Mouse (Mus musculus) embryonic facial prominence, embryonic 13.5 days (tissue): ENCODE data around the gene Abcc9. TPM values are rescaled to one million over a fixed set of nuclear protein-coding genes. Genes with fewer than 3 reads are reported as not detected.

Experiments
- ATAC-seq: fragments of 200-750 bp; cut with Nextera tagmentation; 2 replicates; pipeline ENCODE4 v1.8.0; 2017; ENCODE audit warnings: low read depth; ENCODE audit not compliant: insufficient number of reproducible peaks, insufficient read depth, low FRiP score, low TSS enrichment
- H3K27ac ChIP-seq: fragments of 300-500 bp; sonication (generic); 2 replicates; pipeline ENCODE4 v1.5.1; 2015; ENCODE audit warnings: moderate library complexity, mild to moderate bottlenecking, inconsistent platforms
- H3K27me3 ChIP-seq: fragments of 300-500 bp; sonication (generic); 2 replicates; pipeline ENCODE4 v1.6.1; 2015; ENCODE audit warnings: mild to moderate bottlenecking, inconsistent platforms
- H3K36me3 ChIP-seq: fragments of 300-500 bp; sonication (generic); 2 replicates; pipeline ENCODE4 v1.6.1; 2015; ENCODE audit warnings: mild to moderate bottlenecking, inconsistent platforms
- H3K4me1 ChIP-seq: fragments of 300-500 bp; sonication (generic); 2 replicates; pipeline ENCODE4 v1.6.1; 2015; ENCODE audit warnings: inconsistent platforms
- H3K4me2 ChIP-seq: fragments of 300-500 bp; sonication (generic); 2 replicates; pipeline ENCODE4 v1.6.1; 2015; ENCODE audit warnings: moderate library complexity, mild to moderate bottlenecking, inconsistent platforms
- H3K4me3 ChIP-seq: fragments of 300-500 bp; sonication (generic); 2 replicates; pipeline ENCODE4 v1.5.1; 2015; ENCODE audit warnings: mild to moderate bottlenecking, inconsistent platforms
- H3K9ac ChIP-seq: fragments of 300-500 bp; sonication (generic); 2 replicates; pipeline ENCODE4 v1.6.1; 2015; ENCODE audit warnings: mild to moderate bottlenecking, inconsistent platforms
- H3K9me3 ChIP-seq: fragments of 300-500 bp; sonication (generic); 2 replicates; pipeline ENCODE4 v1.6.1; 2016; ENCODE audit warnings: inconsistent platforms
- WGBS: fragments of 180-500 bp; shearing (Covaris S2); methylation state at CpG from one replicate; pipeline ENCODE4 v1.1.7; 2015; ENCODE audit warnings: mixed read lengths; 5-methylcytosine and 5-hydroxymethylcytosine counted together
- polyA plus RNA-seq: library from polyadenylated mRNA; unstranded; fragments of >200 nt; fragmentation: Nextera tagmentation; extraction: Ambion mirVana; gene quantifications from 2 replicates; pipeline ENCODE4 v1.2.1, GENCODE M21; 2015

Abcc9 gene
- polyA plus RNA-seq, 1 experiment from 2014 or later: 1.6 TPM

DNA sequence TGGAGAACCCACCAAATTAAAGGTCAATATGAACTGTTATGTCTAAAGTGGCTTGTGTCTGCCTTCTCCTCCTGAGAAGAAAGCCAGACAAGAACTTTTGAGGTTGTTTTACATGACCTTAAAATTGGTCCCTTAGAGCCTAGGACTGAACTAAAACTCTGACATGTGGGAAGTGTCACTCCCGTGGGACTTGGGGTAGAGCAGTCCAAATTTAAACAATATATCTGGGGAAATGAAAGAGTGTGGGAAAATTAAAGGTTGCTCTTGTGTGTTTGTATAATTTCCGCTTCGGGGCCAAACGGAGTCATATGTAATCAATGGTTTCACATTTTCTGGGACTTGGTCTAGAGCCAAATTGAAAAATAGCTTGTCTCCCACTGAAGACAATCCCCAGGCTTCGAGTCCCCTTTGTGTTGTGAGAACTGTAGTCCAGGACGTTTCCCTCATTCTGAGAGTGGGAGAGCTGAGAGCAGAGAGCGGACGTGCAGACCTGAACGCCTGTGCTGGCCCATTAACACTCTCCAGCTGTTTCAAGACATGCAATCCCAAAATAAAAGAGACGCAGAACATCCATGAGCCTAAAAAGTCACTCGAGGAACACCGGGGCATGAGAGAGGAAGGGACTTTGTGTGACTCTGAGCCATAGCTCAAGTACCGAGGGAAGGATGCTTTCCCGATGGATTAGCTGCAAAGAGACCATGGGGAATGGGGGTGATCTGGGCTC lies 30.6 kb upstream of the Abcc9 start:
- no peak overlapping the region for H3K4me2 ChIP-seq
- no peak overlapping the region for H3K27ac ChIP-seq
- H3K9me3 ChIP-seq: no peaks in the 10 kb centered on the region
- no peak for ATAC-seq
- peaks cover 5% of the 10 kb centered on the region; the same call in 1 of the 2 replicates for H3K4me1 ChIP-seq
- 60% methylated on average over 14 of the region's 14 CpGs for WGBS
- 0 out of 2 replicates have a peak, but pooled peaks cover 2% of the 10 kb centered on the region for H3K27me3 ChIP-seq
- H3K4me3 ChIP-seq: no peak overlapping the region
- H3K9ac ChIP-seq: no peak overlapping the region
- H3K36me3 ChIP-seq: no peaks in the 10 kb centered on the region

DNA sequence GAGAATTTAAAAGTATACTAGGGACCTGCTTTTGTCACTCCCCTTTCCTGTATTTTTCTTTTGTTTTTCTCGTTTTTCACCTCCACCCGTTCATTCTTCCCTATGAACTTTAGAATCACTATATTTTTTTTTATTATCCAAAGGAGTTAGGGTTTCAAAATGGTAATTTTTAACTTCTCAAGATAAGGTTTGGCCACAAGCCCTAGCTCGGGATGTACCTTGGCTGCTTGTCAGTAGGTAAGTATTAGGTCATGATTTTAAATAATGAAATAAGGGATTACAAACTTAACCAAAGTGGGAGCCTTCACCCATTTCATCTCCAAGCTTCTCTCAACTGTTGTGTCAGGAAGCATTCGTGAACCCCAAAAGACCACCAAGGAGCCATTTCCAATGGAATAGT lies 23.9 kb upstream of the Abcc9 start:
- no peaks in the 10 kb centered on the region for H3K9me3 ChIP-seq
- no peaks in the 10 kb centered on the region for H3K4me1 ChIP-seq
- no peaks in the 10 kb centered on the region for H3K36me3 ChIP-seq
- no peak for ATAC-seq
- no peaks in the 10 kb centered on the region for H3K27me3 ChIP-seq
- H3K4me2 ChIP-seq: no peak overlapping the region
- no peak overlapping the region for H3K27ac ChIP-seq
- no peak overlapping the region for H3K4me3 ChIP-seq
- WGBS: 86% methylated on average over 4 of the region's 4 CpGs
- H3K9ac ChIP-seq: no peak overlapping the region

DNA sequence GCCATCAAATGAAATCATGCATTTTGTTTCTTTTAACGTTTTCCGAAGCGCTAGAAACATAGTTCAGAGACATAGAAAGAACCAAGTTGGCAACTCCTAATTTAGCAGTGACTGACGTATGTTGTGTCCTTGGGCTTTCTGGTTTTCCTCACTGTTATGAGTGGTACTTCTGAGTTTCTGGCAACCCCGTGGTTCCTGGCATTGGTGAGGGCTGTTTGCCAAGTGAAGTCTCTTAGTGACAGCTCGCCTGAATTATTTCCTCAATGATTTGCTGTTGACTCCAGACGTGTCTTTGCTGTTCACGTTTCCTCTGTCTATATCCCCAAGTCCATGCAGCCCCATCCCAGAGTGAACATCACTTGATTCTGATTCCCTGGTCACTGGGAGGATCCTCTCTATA lies 19.6 kb upstream of the Abcc9 start:
- H3K36me3 ChIP-seq: no peaks in the 10 kb centered on the region
- no peaks in the 10 kb centered on the region for H3K9me3 ChIP-seq
- no peak overlapping the region for H3K27ac ChIP-seq
- H3K9ac ChIP-seq: no peak overlapping the region
- ATAC-seq: no peak
- H3K4me3 ChIP-seq: no peak overlapping the region
- WGBS: 87% methylated on average over 8 of the region's 8 CpGs
- no peak overlapping the region for H3K4me2 ChIP-seq
- H3K27me3 ChIP-seq: no peaks in the 10 kb centered on the region
- no peaks in the 10 kb centered on the region for H3K4me1 ChIP-seq

DNA sequence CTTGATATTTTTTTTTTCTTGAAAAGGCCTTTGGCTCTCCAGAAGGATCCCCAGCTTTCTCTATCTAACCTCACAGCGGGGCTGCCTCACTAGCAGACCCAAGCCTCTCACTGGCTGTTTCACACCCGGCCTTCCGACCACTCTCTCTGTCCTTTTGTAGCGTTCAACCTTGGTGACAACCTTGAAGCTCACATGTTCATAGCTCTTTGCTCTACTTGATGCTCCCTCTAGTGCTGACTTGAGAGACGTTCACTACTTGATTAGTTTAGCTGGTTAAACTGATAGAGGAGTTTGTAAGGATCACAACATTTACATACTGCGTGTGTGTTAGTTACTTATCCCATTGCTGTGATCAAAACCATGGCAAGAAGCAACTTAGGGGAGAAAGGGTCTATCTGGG lies 18.5 kb upstream of the Abcc9 start:
- 67% methylated on average over 6 of the region's 6 CpGs for WGBS

DNA sequence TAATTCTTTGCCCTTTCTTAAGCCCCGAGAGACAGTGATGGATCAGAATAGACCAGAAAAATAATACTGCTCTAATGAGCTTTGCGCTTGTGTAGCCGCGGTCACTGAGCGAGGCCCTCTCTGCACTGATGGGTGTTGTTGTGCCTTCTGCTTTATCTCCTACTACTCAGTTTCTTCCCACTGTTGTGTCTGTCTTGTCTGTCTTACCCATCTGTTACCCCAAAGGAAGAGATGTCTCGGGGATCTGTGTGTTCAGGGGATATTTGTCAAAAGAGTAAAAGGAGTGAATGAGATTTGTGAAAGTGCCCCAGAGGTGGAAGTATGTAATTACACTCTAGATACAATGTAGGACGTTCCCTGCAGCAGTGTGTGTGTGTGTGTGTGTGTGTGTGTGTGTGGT lies 16.1 kb upstream of the Abcc9 start:
- Histone ChIP-seq H3K36me3 (no peaks in the 10 kb centered on the region), H3K9me3 (no peaks in the 10 kb centered on the region), H3K9ac (no peak overlapping the region), H3K4me2 (no peak overlapping the region), H3K4me3 (no peak overlapping the region), H3K4me1 (no peaks in the 10 kb centered on the region), H3K27me3 (no peaks in the 10 kb centered on the region), H3K27ac (no peak overlapping the region)
- WGBS: 76% methylated on average over 7 of the region's 7 CpGs
- no peak for ATAC-seq

More for the DNA sequence above, 18.5 kb upstream of the Abcc9 start:
- Histone ChIP-seq H3K36me3 (no peaks in the 10 kb centered on the region), H3K4me2 (no peak overlapping the region), H3K27me3 (no peaks in the 10 kb centered on the region), H3K4me3 (no peak overlapping the region), H3K9me3 (no peaks in the 10 kb centered on the region), H3K9ac (no peak overlapping the region), H3K27ac (no peak overlapping the region), H3K4me1 (no peaks in the 10 kb centered on the region)
- ATAC-seq: no peak

DNA sequence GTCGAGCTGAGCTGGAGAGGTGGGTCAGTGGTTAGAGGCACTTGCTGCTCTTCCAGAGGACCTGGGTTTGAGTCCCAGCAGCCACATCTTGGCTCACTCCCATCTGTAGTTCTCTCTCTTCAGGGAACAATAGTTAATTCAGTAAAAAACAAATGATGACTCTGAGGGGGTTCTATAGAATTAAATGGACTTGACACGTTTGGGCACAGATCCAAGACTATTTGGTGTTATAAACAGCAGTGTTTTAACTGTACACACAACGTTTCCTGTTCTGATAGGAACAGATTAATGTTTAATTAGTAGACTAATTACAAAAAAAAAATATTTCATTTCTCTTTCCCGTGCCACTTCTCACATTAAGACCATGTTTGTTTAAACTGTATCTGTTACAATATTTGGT lies 15.1 kb upstream of the Abcc9 start:
- H3K9ac ChIP-seq: no peak overlapping the region
- no peak overlapping the region for H3K4me3 ChIP-seq
- H3K36me3 ChIP-seq: no peaks in the 10 kb centered on the region
- H3K27ac ChIP-seq: no peak overlapping the region
- 71% methylated on average over 4 of the region's 4 CpGs for WGBS
- no peak for ATAC-seq
- no peaks in the 10 kb centered on the region for H3K9me3 ChIP-seq
- H3K27me3 ChIP-seq: no peaks in the 10 kb centered on the region
- no peaks in the 10 kb centered on the region for H3K4me1 ChIP-seq
- no peak overlapping the region for H3K4me2 ChIP-seq

DNA sequence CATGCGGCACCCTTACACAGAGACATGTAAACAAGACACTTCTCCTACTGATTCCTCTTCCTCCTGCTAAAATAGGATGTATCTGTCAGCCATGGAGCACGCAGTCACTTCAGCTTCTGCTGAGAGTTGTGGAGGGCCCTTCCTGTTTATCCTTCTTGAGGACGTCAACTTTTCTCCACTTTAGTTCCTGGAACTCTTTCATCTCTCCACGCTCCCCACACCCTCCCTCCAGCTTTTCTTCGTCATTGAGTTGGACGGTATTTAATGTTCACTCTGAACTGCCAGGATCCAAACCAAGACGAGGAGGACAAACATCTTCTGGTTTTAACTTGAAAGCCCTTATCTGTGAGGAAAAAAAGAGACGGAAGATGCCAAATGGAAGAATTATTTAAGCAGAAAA lies 12.9 kb upstream of the Abcc9 start:
- Histone ChIP-seq H3K9me3 (no peaks in the 10 kb centered on the region), H3K36me3 (no peaks in the 10 kb centered on the region), H3K9ac (no peak overlapping the region), H3K27me3 (no peaks in the 10 kb centered on the region), H3K4me1 (peaks cover 5% of the 10 kb centered on the region), H3K4me3 (no peak overlapping the region), H3K27ac (no peak overlapping the region), H3K4me2 (no peak overlapping the region)
- WGBS: 81% methylated on average over 8 of the region's 8 CpGs
- no peak for ATAC-seq

DNA sequence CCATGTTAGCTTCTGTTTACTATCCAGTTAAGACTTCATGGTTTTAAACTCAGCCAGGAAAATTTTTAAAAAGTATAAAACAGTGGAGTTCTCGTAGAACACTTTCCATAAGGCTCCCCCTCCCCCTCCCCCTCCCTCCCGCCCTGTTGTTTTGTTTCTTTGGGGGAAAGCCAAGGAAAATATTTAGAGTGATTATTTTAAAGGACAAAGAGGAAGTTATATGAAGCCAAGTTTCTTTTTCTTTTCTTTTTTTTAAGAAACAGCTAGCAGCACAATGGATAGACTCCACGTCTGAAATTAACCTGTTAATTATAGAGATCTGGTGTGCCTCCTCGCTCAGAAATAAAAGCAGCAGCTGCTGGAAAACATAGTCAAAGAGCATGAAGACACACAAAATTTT lies 9.0 kb upstream of the Abcc9 start:
- no peak for ATAC-seq
- H3K27ac ChIP-seq: no peak overlapping the region
- no peaks in the 10 kb centered on the region for H3K9me3 ChIP-seq
- 25% methylated on average over 4 of the region's 4 CpGs for WGBS
- H3K27me3 ChIP-seq: no peaks in the 10 kb centered on the region
- H3K4me2 ChIP-seq: no peak overlapping the region
- no peaks in the 10 kb centered on the region for H3K36me3 ChIP-seq
- H3K9ac ChIP-seq: no peak overlapping the region
- H3K4me3 ChIP-seq: no peak overlapping the region
- H3K4me1 ChIP-seq: peaks cover 5% of the 10 kb centered on the region

DNA sequence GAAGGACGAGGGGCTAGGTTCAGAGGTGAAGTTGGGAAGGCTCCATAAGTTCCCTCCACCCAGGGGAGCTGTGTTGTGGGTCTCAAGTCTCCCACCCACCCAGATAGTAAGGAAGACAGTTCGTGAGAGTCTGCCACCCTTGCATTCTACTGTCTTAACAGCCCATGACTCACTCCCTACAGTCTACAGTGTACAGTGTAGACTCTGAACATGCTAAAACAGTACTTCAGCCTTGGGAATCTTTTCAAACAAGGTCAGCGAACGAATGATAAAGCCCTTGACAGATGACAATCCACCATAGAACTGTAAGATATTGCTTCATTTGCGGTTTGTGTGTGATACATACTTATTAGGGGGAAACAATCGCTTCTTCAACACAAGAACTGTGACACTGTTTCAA lies 8.6 kb upstream of the Abcc9 start:
- ATAC-seq: no peak
- 81% methylated on average over 6 of the region's 6 CpGs for WGBS
- no peak overlapping the region for H3K9ac ChIP-seq
- no peak overlapping the region for H3K27ac ChIP-seq
- H3K4me1 ChIP-seq: peaks cover 5% of the 10 kb centered on the region
- no peaks in the 10 kb centered on the region for H3K27me3 ChIP-seq
- H3K4me2 ChIP-seq: no peak overlapping the region
- no peaks in the 10 kb centered on the region for H3K36me3 ChIP-seq
- H3K9me3 ChIP-seq: no peaks in the 10 kb centered on the region
- no peak overlapping the region for H3K4me3 ChIP-seq

DNA sequence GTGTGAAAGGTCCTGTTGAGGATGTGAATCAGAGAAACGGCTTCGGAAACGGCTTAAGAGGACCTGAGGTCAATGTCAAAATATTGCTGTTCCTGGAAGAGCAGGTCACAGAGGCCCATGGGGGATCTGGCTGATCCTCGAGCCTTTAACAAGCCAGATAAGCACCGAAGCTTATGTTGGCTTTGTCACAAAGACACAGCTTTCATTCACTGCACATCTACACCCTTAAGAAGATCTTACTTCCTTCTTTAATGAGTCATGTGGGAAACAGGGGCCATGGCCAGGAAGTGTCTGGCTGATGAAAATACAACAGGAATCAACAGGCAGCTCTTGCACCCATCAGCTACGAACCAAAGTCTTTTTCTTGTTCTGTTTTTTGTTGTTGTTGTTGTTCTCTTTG lies 6.3 kb upstream of the Abcc9 start:
- WGBS: 84% methylated on average over 6 of the region's 6 CpGs
- Histone ChIP-seq H3K4me2 (no peak overlapping the region), H3K4me1 (peaks cover 5% of the 10 kb centered on the region), H3K4me3 (no peak overlapping the region), H3K27me3 (no peaks in the 10 kb centered on the region), H3K36me3 (no peaks in the 10 kb centered on the region), H3K27ac (no peak overlapping the region), H3K9me3 (no peaks in the 10 kb centered on the region), H3K9ac (no peak overlapping the region)
- ATAC-seq: no peak

DNA sequence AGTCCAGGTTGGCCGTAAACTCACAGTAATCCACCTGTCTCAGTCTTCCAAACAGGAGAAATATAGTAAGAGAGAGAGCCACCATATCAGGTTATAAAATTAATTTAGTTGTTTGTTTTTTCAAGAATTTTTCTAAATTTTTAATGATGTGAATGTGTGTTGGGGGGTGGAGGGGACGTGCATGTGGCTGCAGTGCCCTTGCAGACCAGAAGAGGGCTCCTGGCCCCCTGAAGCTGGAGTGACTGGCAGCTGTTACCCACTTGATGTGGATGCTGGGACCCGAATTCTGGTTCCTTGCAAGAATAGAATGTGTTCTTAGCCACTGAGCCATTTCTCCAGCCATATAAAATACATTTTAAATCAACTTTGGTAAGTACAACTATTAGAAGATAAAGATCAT lies 4.6 kb upstream of the Abcc9 start:
- Histone ChIP-seq H3K9me3 (no peaks in the 10 kb centered on the region), H3K4me3 (no peak overlapping the region), H3K36me3 (no peaks in the 10 kb centered on the region), H3K4me1 (peaks cover 14% of the 10 kb centered on the region), H3K27me3 (no peaks in the 10 kb centered on the region), H3K9ac (no peak overlapping the region), H3K27ac (no peak overlapping the region), H3K4me2 (no peak overlapping the region)
- no peak for ATAC-seq
- 74% methylated on average over 3 of the region's 3 CpGs for WGBS

DNA sequence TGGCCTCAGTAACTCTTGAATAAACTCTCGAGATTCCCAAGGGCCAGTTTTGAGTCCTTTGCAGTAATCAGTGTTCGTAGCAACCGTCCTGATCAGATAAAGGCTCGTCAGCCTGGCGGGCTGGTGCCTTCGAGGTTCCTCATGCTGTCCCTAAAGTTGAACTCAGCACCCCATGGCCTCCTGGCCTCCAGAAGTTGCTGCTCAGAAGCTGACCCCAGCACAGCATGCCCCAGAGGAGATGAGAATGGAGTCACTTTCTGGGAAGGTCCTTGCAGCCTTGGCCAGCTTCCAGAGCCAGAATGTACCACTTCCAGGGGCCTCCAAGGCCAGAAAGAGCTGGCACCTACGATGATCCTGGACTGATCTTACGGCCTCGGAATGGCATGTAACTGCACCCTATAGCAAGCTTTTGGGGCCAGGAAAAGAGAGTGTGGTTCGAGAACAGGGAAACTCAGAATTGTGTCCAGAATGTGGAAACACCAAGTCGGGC lies 1.4 kb upstream of the Abcc9 start:
- Histone ChIP-seq H3K4me2 (no peak overlapping the region), H3K4me1 (peaks cover 15% of the 10 kb centered on the region; the same call in 1 of the 2 replicates), H3K9ac (no peak overlapping the region), H3K9me3 (no peaks in the 10 kb centered on the region), H3K4me3 (no peak overlapping the region), H3K27me3 (peaks cover 8% of the 10 kb centered on the region; the same call in 1 of the 2 replicates), H3K36me3 (no peaks in the 10 kb centered on the region), H3K27ac (no peak overlapping the region)
- 65% methylated on average over 11 of the region's 11 CpGs for WGBS
- ATAC-seq: no peak
